Mouse (Mus musculus): ENCODE measurements around the gene Gm9767. TPM values are rescaled to one million over a fixed set of nuclear protein-coding genes. Genes with fewer than 3 reads are reported as not detected.

Gene Gm9767
- polyA plus RNA-seq, 1 experiment from 2014 or later, result not detected

DNA sequence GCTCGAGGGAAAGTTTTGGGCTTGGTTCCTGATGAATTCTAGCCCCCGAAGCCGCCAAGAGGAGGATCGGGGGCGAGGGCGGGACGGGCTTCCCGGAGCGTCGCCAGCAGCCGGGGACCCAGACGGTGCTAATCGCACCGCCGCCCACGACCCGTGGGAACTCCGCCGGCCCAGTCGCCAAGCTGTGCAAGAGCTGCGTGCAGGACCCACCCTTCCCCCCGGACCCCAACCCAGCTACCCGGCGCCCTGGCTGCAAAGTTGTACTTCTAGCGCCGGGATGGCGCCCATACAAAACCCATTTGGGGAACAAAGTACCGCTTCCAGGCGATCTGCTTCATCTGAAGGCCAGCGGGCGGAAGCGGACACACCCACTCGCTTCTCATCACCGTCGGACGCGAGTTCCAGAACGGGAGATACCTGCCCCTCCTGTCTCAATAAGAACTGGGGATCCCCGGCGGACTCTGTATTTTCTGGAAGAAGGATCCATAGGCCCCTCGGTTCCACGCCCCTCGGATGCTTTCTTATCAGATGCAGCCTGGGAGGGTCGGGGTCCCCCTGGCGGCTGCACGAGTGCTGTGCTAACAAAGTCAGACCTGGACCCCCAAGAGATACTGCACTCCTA lies 577 bp downstream of the Gm9767 start, which contains the start of gene Tmem200a:
Tmem200a (minus strand) TSS at position 532 of the 622 bp plus-strand sequence.
- H3K4me2 ChIP-seq (ENCODE audit: low read length), result peak within 1 kb of the TSS; percentile 97
- H3K9ac ChIP-seq (ENCODE audit: low read length), result peak within 1 kb of the TSS; percentile 62
- no peaks in the 10 kb centered on the region for H3K9me3 ChIP-seq (ENCODE audit: control insufficient read depth, low read length)
- ATAC-seq (ENCODE audit: insufficient number of reproducible peaks, insufficient read depth, low FRiP score, low read depth), result no peak
- under 1% methylated on average over 46 of the region's 46 CpGs for WGBS
- peak within 1 kb of the TSS; percentile 52 to 64 for H3K4me3 ChIP-seq (ENCODE audit: control insufficient read depth in 1 of 2, insufficient read depth in 1 of 2, low read depth in 1 of 2, low read length in 2 of 2)
- H3K36me3 ChIP-seq (ENCODE audit: control insufficient read depth, insufficient read depth, low read length), result no peaks in the 10 kb centered on the region
- peaks cover 0 to 3% of the 10 kb centered on the region in 2 experiments; a peak in 3 of 4 replicates for H3K4me1 ChIP-seq (ENCODE audit: control insufficient read depth in 2 of 2, insufficient read depth in 2 of 2, low read length in 2 of 2)
- peaks cover 32% of the 10 kb centered on the region for H3K27me3 ChIP-seq (ENCODE audit: control insufficient read depth, insufficient read depth, low read length)
- H3K27ac ChIP-seq (replicated peaks in 1 of 2; ENCODE audit: control insufficient read depth in 1 of 2, insufficient read depth in 1 of 2, low read depth in 2 of 2, low read length in 2 of 2), result no peak within 1 kb of the TSS

DNA sequence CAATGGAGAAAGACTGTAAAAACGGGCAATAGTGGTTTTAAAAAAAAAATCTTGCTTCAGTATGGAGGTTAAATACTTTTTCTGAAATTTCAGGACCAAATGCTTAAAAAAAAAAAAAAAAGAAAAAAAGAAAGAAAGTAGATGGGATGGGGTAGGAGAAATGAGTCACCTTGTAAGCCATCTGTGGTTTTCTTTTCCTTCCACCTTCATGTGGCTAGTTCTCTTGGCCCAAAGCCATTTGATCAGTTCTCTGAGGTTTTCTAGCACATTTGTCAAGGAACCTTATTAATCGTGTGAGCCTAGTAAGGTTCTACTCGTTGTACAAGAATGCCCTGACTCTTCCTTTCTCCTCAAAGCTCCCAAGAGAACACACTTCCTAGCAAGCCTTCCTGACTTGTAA lies 1.6 kb downstream of the Gm9767 start:
- Histone ChIP-seq H3K4me1 (ENCODE audit: control insufficient read depth in 2 of 2, insufficient read depth in 2 of 2, low read length in 2 of 2) (peaks cover 0 to 3% of the 10 kb centered on the region in 2 experiments; a peak in 3 of 4 replicates), H3K9me3 (ENCODE audit: control insufficient read depth, low read length) (no peaks in the 10 kb centered on the region), H3K27ac (replicated peaks in 1 of 2; ENCODE audit: control insufficient read depth in 1 of 2, insufficient read depth in 1 of 2, low read depth in 2 of 2, low read length in 2 of 2) (no peak overlapping the region), H3K36me3 (ENCODE audit: control insufficient read depth, insufficient read depth, low read length) (no peaks in the 10 kb centered on the region), H3K4me3 (ENCODE audit: control insufficient read depth in 1 of 2, insufficient read depth in 1 of 2, low read depth in 1 of 2, low read length in 2 of 2) (no peak overlapping the region), H3K9ac (ENCODE audit: low read length) (no peak overlapping the region), H3K4me2 (ENCODE audit: low read length) (no peak overlapping the region), H3K27me3 (ENCODE audit: control insufficient read depth, insufficient read depth, low read length) (peaks cover 32% of the 10 kb centered on the region)
- WGBS, result 65% methylated on average over 3 of the region's 3 CpGs
- ATAC-seq (ENCODE audit: insufficient number of reproducible peaks, insufficient read depth, low FRiP score, low read depth), result no peak

DNA sequence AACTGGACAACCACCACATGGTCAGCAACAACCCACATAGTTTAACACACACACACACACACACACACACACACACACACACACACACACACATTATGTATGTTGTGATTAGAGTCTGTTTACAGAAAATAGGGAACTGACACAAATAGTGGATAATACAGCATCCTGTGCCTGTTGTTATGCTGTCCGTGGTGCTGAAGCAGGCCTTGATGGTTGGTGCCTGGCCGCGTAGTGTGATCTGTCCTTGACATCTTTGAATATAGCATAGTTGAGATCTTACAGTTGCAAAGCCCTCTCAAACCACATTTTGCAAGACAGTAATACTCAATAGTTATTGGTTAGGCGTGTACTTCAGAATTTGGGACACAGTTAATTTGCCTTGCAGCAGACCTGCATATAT lies 4.0 kb downstream of the Gm9767 start:
- 55% methylated on average over 4 of the region's 4 CpGs for WGBS
- Histone ChIP-seq H3K36me3 (ENCODE audit: control insufficient read depth, insufficient read depth, low read length) (no peaks in the 10 kb centered on the region), H3K4me1 (ENCODE audit: control insufficient read depth in 2 of 2, insufficient read depth in 2 of 2, low read length in 2 of 2) (peaks cover 0 to 3% of the 10 kb centered on the region in 2 experiments; a peak in 3 of 4 replicates), H3K27ac (replicated peaks in 1 of 2; ENCODE audit: control insufficient read depth in 1 of 2, insufficient read depth in 1 of 2, low read depth in 2 of 2, low read length in 2 of 2) (no peak overlapping the region), H3K9me3 (ENCODE audit: control insufficient read depth, low read length) (no peaks in the 10 kb centered on the region), H3K27me3 (ENCODE audit: control insufficient read depth, insufficient read depth, low read length) (peaks cover 25% of the 10 kb centered on the region), H3K4me3 (ENCODE audit: control insufficient read depth in 1 of 2, insufficient read depth in 1 of 2, low read depth in 1 of 2, low read length in 2 of 2) (no peak overlapping the region), H3K9ac (ENCODE audit: low read length) (no peak overlapping the region), H3K4me2 (ENCODE audit: low read length) (no peak overlapping the region)
- no peak for ATAC-seq (ENCODE audit: insufficient number of reproducible peaks, insufficient read depth, low FRiP score, low read depth)

DNA sequence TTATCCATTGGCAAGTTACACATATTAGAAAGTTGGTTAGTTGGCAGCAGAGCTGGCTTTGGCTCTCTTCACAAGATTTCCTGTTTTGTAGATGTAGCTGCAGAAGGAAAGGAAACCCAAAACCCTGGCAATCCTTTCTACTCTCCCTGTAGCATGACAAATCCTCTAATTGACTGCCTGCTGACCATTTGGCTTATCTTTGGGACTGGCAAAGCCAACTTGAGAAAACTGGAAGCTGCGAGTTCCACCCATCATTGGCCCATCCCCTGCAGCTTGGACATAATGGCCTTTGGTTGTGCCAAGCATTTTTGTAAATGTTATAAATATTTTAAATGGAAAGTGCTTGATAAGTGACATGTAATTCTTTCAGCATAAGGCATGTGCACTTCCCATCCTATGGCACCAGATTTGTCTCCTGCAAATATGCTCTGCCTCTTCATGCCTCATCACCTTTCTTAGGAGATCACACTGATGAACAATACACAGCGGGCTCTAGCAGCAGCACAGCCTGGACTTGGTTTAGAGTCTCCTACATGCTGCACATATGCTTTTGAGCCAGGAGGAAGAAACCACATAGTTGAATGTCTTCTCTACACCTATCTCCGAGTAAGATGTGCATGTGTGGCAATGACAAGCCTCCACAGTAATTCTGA lies 25.4 kb downstream of the Gm9767 start:
- Histone ChIP-seq H3K4me3 (ENCODE audit: control insufficient read depth in 1 of 2, insufficient read depth in 1 of 2, low read depth in 1 of 2, low read length in 2 of 2) (no peak overlapping the region), H3K4me1 (ENCODE audit: control insufficient read depth in 2 of 2, insufficient read depth in 2 of 2, low read length in 2 of 2) (no peaks in the 10 kb centered on the region), H3K27me3 (ENCODE audit: control insufficient read depth, insufficient read depth, low read length) (no peaks in the 10 kb centered on the region), H3K36me3 (ENCODE audit: control insufficient read depth, insufficient read depth, low read length) (no peaks in the 10 kb centered on the region), H3K9ac (ENCODE audit: low read length) (no peak overlapping the region), H3K27ac (replicated peaks in 1 of 2; ENCODE audit: control insufficient read depth in 1 of 2, insufficient read depth in 1 of 2, low read depth in 2 of 2, low read length in 2 of 2) (no peak overlapping the region), H3K4me2 (ENCODE audit: low read length) (no peak overlapping the region), H3K9me3 (ENCODE audit: control insufficient read depth, low read length) (no peaks in the 10 kb centered on the region)
- ATAC-seq (ENCODE audit: insufficient number of reproducible peaks, insufficient read depth, low FRiP score, low read depth), result no peak
- 73% methylated on average over 3 of the region's 3 CpGs for WGBS

DNA sequence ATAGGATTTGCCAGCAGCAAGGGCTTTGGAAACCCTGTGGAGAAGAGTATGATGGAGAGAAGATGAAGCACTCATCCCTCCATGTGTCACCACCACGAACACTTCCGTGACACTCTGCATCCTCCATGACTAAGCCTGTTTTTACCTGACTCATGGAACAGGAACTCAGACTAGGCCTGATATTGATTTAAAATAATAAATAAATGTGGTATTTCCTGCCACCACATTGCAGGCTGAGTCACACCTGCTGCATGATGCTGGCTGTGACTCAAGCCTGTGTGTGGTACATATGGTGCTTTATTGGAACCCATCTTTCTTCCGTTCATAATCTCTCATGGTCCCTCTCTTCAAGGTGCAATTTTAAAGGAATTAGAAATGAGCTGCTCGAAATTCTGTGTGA lies 36.4 kb downstream of the Gm9767 start:
- no peaks in the 10 kb centered on the region for H3K9me3 ChIP-seq (ENCODE audit: control insufficient read depth, low read length)
- WGBS, result 74% methylated on average over 4 of the region's 4 CpGs
- no peak for ATAC-seq (ENCODE audit: insufficient number of reproducible peaks, insufficient read depth, low FRiP score, low read depth)
- H3K27me3 ChIP-seq (ENCODE audit: control insufficient read depth, insufficient read depth, low read length), result no peaks in the 10 kb centered on the region
- no peaks in the 10 kb centered on the region for H3K4me1 ChIP-seq (ENCODE audit: control insufficient read depth in 2 of 2, insufficient read depth in 2 of 2, low read length in 2 of 2)
- no peak overlapping the region for H3K4me2 ChIP-seq (ENCODE audit: low read length)
- no peak overlapping the region for H3K27ac ChIP-seq (replicated peaks in 1 of 2; ENCODE audit: control insufficient read depth in 1 of 2, insufficient read depth in 1 of 2, low read depth in 2 of 2, low read length in 2 of 2)
- no peak overlapping the region for H3K9ac ChIP-seq (ENCODE audit: low read length)
- no peak overlapping the region for H3K4me3 ChIP-seq (ENCODE audit: control insufficient read depth in 1 of 2, insufficient read depth in 1 of 2, low read depth in 1 of 2, low read length in 2 of 2)
- no peaks in the 10 kb centered on the region for H3K36me3 ChIP-seq (ENCODE audit: control insufficient read depth, insufficient read depth, low read length)

DNA sequence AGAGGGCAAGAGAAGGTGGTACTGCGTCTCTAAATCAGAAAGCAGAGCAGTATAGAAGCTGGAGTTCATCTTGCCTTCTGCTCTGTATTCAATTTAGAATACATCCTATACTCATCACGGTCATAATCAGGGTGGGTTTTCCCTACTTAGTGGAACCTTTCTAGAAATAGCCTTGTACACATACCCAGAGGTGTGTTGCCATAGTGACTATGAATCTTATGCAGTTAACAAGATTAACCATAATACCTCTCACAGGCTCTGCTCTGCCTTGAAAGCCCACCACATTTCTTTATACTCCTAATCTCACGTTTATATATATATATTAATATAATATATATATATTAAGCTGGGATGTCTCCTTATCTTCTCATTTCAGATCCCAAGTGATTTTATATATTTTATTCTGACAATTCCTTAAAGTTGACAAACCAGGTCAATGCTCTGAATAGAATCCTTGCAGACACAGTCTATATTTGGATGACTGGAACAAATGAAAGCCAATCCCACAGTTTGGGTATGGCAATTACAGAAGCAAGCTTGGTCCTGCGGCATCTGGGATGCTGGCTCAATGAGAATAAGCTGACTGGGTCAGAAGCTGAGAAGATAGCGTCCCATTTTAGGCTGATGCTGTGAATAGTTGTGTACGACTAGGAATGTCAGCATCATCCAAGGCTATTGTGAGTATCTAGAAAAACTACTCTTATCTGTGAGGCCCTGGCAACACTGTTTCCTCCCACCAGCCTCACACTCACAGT lies 41.2 kb downstream of the Gm9767 start:
- Histone ChIP-seq H3K4me1 (ENCODE audit: control insufficient read depth in 2 of 2, insufficient read depth in 2 of 2, low read length in 2 of 2) (no peaks in the 10 kb centered on the region), H3K36me3 (ENCODE audit: control insufficient read depth, insufficient read depth, low read length) (no peaks in the 10 kb centered on the region), H3K4me3 (ENCODE audit: control insufficient read depth in 1 of 2, insufficient read depth in 1 of 2, low read depth in 1 of 2, low read length in 2 of 2) (no peak overlapping the region), H3K27me3 (ENCODE audit: control insufficient read depth, insufficient read depth, low read length) (no peaks in the 10 kb centered on the region), H3K9me3 (ENCODE audit: control insufficient read depth, low read length) (no peaks in the 10 kb centered on the region), H3K9ac (ENCODE audit: low read length) (no peak overlapping the region), H3K4me2 (ENCODE audit: low read length) (no peak overlapping the region), H3K27ac (replicated peaks in 1 of 2; ENCODE audit: control insufficient read depth in 1 of 2, insufficient read depth in 1 of 2, low read depth in 2 of 2, low read length in 2 of 2) (no peak overlapping the region)
- no peak for ATAC-seq (ENCODE audit: insufficient number of reproducible peaks, insufficient read depth, low FRiP score, low read depth)
- WGBS, result 66% methylated on average over 6 of the region's 6 CpGs

DNA sequence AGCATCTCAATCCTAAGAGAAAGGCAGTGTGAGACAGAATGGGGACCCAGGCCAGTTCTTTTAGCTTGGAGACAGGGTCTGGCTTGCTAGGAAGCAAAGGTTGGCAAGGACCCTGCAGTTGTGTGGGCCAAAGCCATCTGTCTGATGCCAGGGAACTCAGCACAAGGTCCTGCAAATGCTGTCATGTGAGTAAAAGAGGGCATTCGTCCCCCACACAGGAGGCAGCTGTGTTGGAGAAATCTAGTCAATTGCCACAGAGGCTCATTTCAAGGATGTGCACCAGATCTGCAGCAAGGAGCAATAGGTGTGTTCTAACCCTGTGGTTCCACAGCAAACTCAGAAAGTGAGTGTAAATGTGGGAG lies 41.7 kb downstream of the Gm9767 start:
- no peak overlapping the region for H3K27ac ChIP-seq (replicated peaks in 1 of 2; ENCODE audit: control insufficient read depth in 1 of 2, insufficient read depth in 1 of 2, low read depth in 2 of 2, low read length in 2 of 2)
- no peaks in the 10 kb centered on the region for H3K4me1 ChIP-seq (ENCODE audit: control insufficient read depth in 2 of 2, insufficient read depth in 2 of 2, low read length in 2 of 2)
- no peaks in the 10 kb centered on the region for H3K9me3 ChIP-seq (ENCODE audit: control insufficient read depth, low read length)
- no peaks in the 10 kb centered on the region for H3K27me3 ChIP-seq (ENCODE audit: control insufficient read depth, insufficient read depth, low read length)
- no peak overlapping the region for H3K4me3 ChIP-seq (ENCODE audit: control insufficient read depth in 1 of 2, insufficient read depth in 1 of 2, low read depth in 1 of 2, low read length in 2 of 2)
- no peaks in the 10 kb centered on the region for H3K36me3 ChIP-seq (ENCODE audit: control insufficient read depth, insufficient read depth, low read length)
- WGBS, result 58% methylated on average over 1 of the region's 1 CpGs
- no peak overlapping the region for H3K4me2 ChIP-seq (ENCODE audit: low read length)
- no peak overlapping the region for H3K9ac ChIP-seq (ENCODE audit: low read length)
- ATAC-seq (ENCODE audit: insufficient number of reproducible peaks, insufficient read depth, low FRiP score, low read depth), result no peak
